Mouse (Mus musculus) MEL (cell line): ENCODE data around the gene Man1c1. TPM values are rescaled to one million over a fixed set of nuclear protein-coding genes. Genes with fewer than 3 reads are reported as not detected.

Source experiments
- DNase-seq: peaks from one replicate; pipeline ENCODE4 v3.0.0; 2011; ENCODE audit warnings: low read depth, low spot score
- H3K27ac ChIP-seq: 2 replicates; pipeline ENCODE4 v1.5.1; 2012; ENCODE audit warnings: low read depth, mild to moderate bottlenecking, control low read depth, low read length, moderate library complexity; ENCODE audit not compliant: control insufficient read depth
- H3K27me3 ChIP-seq, 2 experiments: fragments of 150-350 bp in 1 of 2; sonication (generic) in 1 of 2; 2 replicates each; pipeline ENCODE4 v1.6.1; 2012; ENCODE audit warnings: low read length in 2 of 2, mild to moderate bottlenecking in 2 of 2, improper control_type of control experiment in 1 of 2, moderate library complexity in 1 of 2; ENCODE audit not compliant: insufficient read depth in 2 of 2, control insufficient read depth in 1 of 2
- H3K36me3 ChIP-seq, 2 experiments: 2 replicates each; pipeline ENCODE4 v1.6.1; 2012 to 2014; ENCODE audit warnings: low read length in 2 of 2, improper control_type of control experiment in 1 of 2, inconsistent platforms in 1 of 2, mild to moderate bottlenecking in 1 of 2; ENCODE audit not compliant: insufficient read depth in 2 of 2, control insufficient read depth in 1 of 2
- H3K4me1 ChIP-seq, 2 experiments: fragments of 150-350 bp in 1 of 2; sonication (generic) in 1 of 2; 2 replicates each; pipeline ENCODE4 v1.6.1; 2012; ENCODE audit warnings: low read length in 2 of 2, improper control_type of control experiment in 1 of 2, mild to moderate bottlenecking in 1 of 2; ENCODE audit not compliant: insufficient read depth in 2 of 2, control insufficient read depth in 1 of 2
- H3K4me3 ChIP-seq, 2 experiments: fragments of 150-350 bp in 1 of 2; sonication (generic) in 1 of 2; 2 replicates each; pipeline ENCODE4 v1.5.1; 2012; ENCODE audit warnings: low read depth in 2 of 2, low read length in 2 of 2, mild to moderate bottlenecking in 2 of 2, moderate library complexity in 2 of 2, control low read depth in 1 of 2, improper control_type of control experiment in 1 of 2; ENCODE audit not compliant: control insufficient read depth in 1 of 2, insufficient read depth in 1 of 2
- H3K79me2 ChIP-seq: 2 replicates; pipeline ENCODE4 v1.6.1; 2012; ENCODE audit warnings: mild to moderate bottlenecking, low read length, moderate library complexity; ENCODE audit not compliant: control insufficient read depth, poor library complexity, insufficient read depth
- H3K9ac ChIP-seq: 2 replicates; pipeline ENCODE4 v1.6.1; 2012; ENCODE audit warnings: low read depth, mild to moderate bottlenecking, control low read depth, low read length, moderate library complexity; ENCODE audit not compliant: control insufficient read depth, poor library complexity, severe bottlenecking
- H3K9me3 ChIP-seq: fragments of 150-350 bp; sonication (generic); replicated peaks from 2 replicates; pipeline ENCODE4 v1.6.1; 2012; ENCODE audit warnings: mild to moderate bottlenecking, low read length, improper control_type of control experiment, moderate library complexity; ENCODE audit not compliant: insufficient read depth
- CHD1 ChIP-seq: IDR thresholded peaks from 2 replicates; pipeline ENCODE4 v1.6.1; 2012; ENCODE audit warnings: low read depth, mild to moderate bottlenecking, inconsistent platforms, low read length, improper control_type of control experiment
- CTCF ChIP-seq, 3 experiments: IDR thresholded peaks in 2 of 3; conservative IDR thresholded peaks in 1 of 3; 2 replicates each; pipeline ENCODE4 v1.5.1; 2011 to 2012; ENCODE audit warnings: low read length in 3 of 3, low read depth in 2 of 3, mild to moderate bottlenecking in 2 of 3, improper control_type of control experiment in 1 of 3, inconsistent platforms in 1 of 3, mixed read lengths in 1 of 3, moderate library complexity in 1 of 3; ENCODE audit not compliant: control insufficient read depth in 1 of 3, insufficient read depth in 1 of 3, poor library complexity in 1 of 3, severe bottlenecking in 1 of 3
- E2F4 ChIP-seq: IDR thresholded peaks from 2 replicates; pipeline ENCODE4 v1.6.1; 2011; ENCODE audit warnings: low read depth, low read length, improper control_type of control experiment, borderline replicate concordance
- ETS1 ChIP-seq: IDR thresholded peaks from 2 replicates; pipeline ENCODE4 v1.6.1; 2012; ENCODE audit warnings: low read depth, mild to moderate bottlenecking, inconsistent platforms, low read length, improper control_type of control experiment, moderate library complexity
- GABPA ChIP-seq: IDR thresholded peaks from 2 replicates; pipeline ENCODE4 v1.6.1; 2012; ENCODE audit warnings: low read depth, mild to moderate bottlenecking, inconsistent platforms, low read length, improper control_type of control experiment, moderate library complexity
- GATA1 ChIP-seq: IDR thresholded peaks from 2 replicates; pipeline ENCODE4 v1.6.1; 2011; ENCODE audit warnings: low read depth, low read length, improper control_type of control experiment
- HCFC1 ChIP-seq: IDR thresholded peaks from 2 replicates; pipeline ENCODE4 v1.6.1; 2012; ENCODE audit warnings: low read depth, mild to moderate bottlenecking, inconsistent platforms, low read length, improper control_type of control experiment, moderate library complexity
- KAT2A ChIP-seq: conservative IDR thresholded peaks from 2 replicates; pipeline ENCODE4 v1.6.1; 2012; ENCODE audit warnings: low read depth, low read length, improper control_type of control experiment, inconsistent platforms
- MEF2A ChIP-seq: IDR thresholded peaks from 2 replicates; pipeline ENCODE4 v1.6.1; 2014; ENCODE audit warnings: low read depth, mild to moderate bottlenecking, inconsistent platforms, low read length, improper control_type of control experiment; ENCODE audit not compliant: poor library complexity, insufficient replicate concordance, severe bottlenecking; ENCODE audit errors: extremely low read depth
- MYC ChIP-seq: IDR thresholded peaks from 2 replicates; pipeline ENCODE4 v1.6.1; 2011; ENCODE audit warnings: low read depth, mild to moderate bottlenecking, low read length, improper control_type of control experiment, moderate library complexity
- POLR2A ChIP-seq, 2 experiments: IDR thresholded peaks; 2 replicates each; pipeline ENCODE4 v1.6.1; 2011 to 2012; ENCODE audit warnings: low read length in 2 of 2, mild to moderate bottlenecking in 2 of 2, control low read depth in 1 of 2, improper control_type of control experiment in 1 of 2, low read depth in 1 of 2, moderate library complexity in 1 of 2; ENCODE audit not compliant: control insufficient read depth in 1 of 2, insufficient read depth in 1 of 2, poor library complexity in 1 of 2
- RCOR1 ChIP-seq: IDR thresholded peaks from 2 replicates; pipeline ENCODE4 v1.6.1; 2012; ENCODE audit warnings: low read depth, mild to moderate bottlenecking, inconsistent platforms, low read length, improper control_type of control experiment
- SIN3A ChIP-seq: IDR thresholded peaks from 2 replicates; pipeline ENCODE4 v1.6.1; 2012; ENCODE audit warnings: low read length, improper control_type of control experiment, inconsistent platforms
- ZC3H11A ChIP-seq: IDR thresholded peaks from 2 replicates; pipeline ENCODE4 v1.6.1; 2012; ENCODE audit warnings: low read depth, mild to moderate bottlenecking, inconsistent platforms, low read length, improper control_type of control experiment
- ZMIZ1 ChIP-seq: IDR thresholded peaks from 2 replicates; pipeline ENCODE4 v1.6.1; 2012; ENCODE audit warnings: low read depth, mild to moderate bottlenecking, inconsistent platforms, low read length, improper control_type of control experiment, moderate library complexity
- polyA plus RNA-seq, 2 experiments: library from polyadenylated mRNA; stranded (reverse) in 1 of 2; unstranded in 1 of 2; fragments of >175 nt in 1 of 2; fragments of >200 nt in 1 of 2; gene quantifications; 2 replicates each; pipeline versions ENCODE4 v1.2.1 to v1.2.4; 2012; ENCODE audit warnings: low replicate concordance in 2 of 2, low read depth in 1 of 2; ENCODE audit not compliant: insufficient read length in 2 of 2, insufficient read depth in 1 of 2, missing spikeins in 1 of 2
- total RNA-seq: library from RNA; depleted of rRNA; stranded (reverse); fragments of 300-350 nt; gene quantifications from 2 replicates; pipeline ENCODE4 v1.2.3, GENCODE M21; 2012; rRNA removed

The Man1c1 gene
- total and polyA plus RNA-seq, 3 experiments: 1.9 to 5.2 TPM; not detected in 1

GRCm38 (mm10) chr4:134511730-134512129 is 192.4 kb downstream of the Man1c1 start:
- Histone ChIP-seq H3K36me3 (peaks cover 0 to 17% of the 10 kb centered on the region in 2 experiments; a peak in 3 of 4 replicates), H3K4me3 (peak overlapping the region; percentile 39 to 73), H3K4me1 (peaks cover 16 to 19% of the 10 kb centered on the region in 2 experiments), H3K9ac (peak overlapping the region; percentile 77), H3K27me3 (no peaks in the 10 kb centered on the region), H3K27ac (peak overlapping the region; percentile 5; the same call in 1 of the 2 replicates), H3K9me3 (no peaks in the 10 kb centered on the region), H3K79me2 (peaks cover 24% of the 10 kb centered on the region)
- peak; percentile 32 for DNase-seq
- TF ChIP-seq KAT2A (no peak), ZMIZ1 (no peak), CTCF (IDR thresholded peaks at IDR 0.05 in 2 of 3, conservative IDR thresholded peaks at IDR 0.05 in 1 of 3; ENCODE audit: control insufficient read depth in 1 of 3, insufficient read depth in 1 of 3, low read depth in 2 of 3, low read length in 3 of 3, poor library complexity in 1 of 3, severe bottlenecking in 1 of 3) (no peak), MYC (no peak), ZC3H11A (no peak), GATA1 (no peak), CHD1 (no peak), MEF2A (no peak), HCFC1 (no peak), SIN3A (no peak), E2F4 (no peak), RCOR1 (no peak), POLR2A (IDR thresholded peaks at IDR 0.05; ENCODE audit: control insufficient read depth in 1 of 2, insufficient read depth in 1 of 2, low read depth in 1 of 2, low read length in 2 of 2, poor library complexity in 1 of 2) (no peak), GABPA (no peak), ETS1 (no peak)

Other genes starting within 250 kb of the Man1c1 start
- gene Stmn1, start 236.0 kb downstream of the Man1c1 start, total RNA-seq: 200 and 214 TPM in 2 replicates
- 100 to 1,000 TPM in 1 of 2 experiments, not detected in 1; 350 TPM for gene Stmn1, start 236.0 kb downstream of the Man1c1 start, polyA plus RNA-seq
- 0.19 and 0.26 TPM in 2 replicates for gene Paqr7, start 207.6 kb downstream of the Man1c1 start, total RNA-seq
- gene Paqr7, start 207.6 kb downstream of the Man1c1 start, polyA plus RNA-seq: 1 to 10 TPM in 1 of 2 experiments, not detected in 1; 2.4 TPM
- 12.8 and 14.9 TPM in 2 replicates for gene Aunip, start 193.3 kb downstream of the Man1c1 start, total RNA-seq
- 10 to 100 TPM in 1 of 2 experiments, not detected in 1; 20.6 TPM for gene Aunip, start 193.3 kb downstream of the Man1c1 start, polyA plus RNA-seq
- gene Mtfr1l, start 168.9 kb downstream of the Man1c1 start, total RNA-seq: 44.3 and 52.0 TPM in 2 replicates
- gene Mtfr1l, start 168.9 kb downstream of the Man1c1 start, polyA plus RNA-seq: 10 to 100 TPM in 1 of 2 experiments, not detected in 1; 88.3 TPM
- gene Selenon, start 152.1 kb downstream of the Man1c1 start, total RNA-seq: 2.2 and 2.9 TPM in 2 replicates
- gene Selenon, start 152.1 kb downstream of the Man1c1 start, polyA plus RNA-seq: 10 to 100 TPM in 1 of 2 experiments, not detected in 1; 16.3 TPM
- gene Ldlrap1, start 63.7 kb upstream of the Man1c1 start, total RNA-seq: 16.6 and 24.8 TPM in 2 replicates
- gene Ldlrap1, start 63.7 kb upstream of the Man1c1 start, polyA plus RNA-seq: 10 to 100 TPM in 1 of 2 experiments, not detected in 1; 23.7 TPM
- 22.2 and 25.6 TPM in 2 replicates for gene Maco1, start 149.1 kb upstream of the Man1c1 start, total RNA-seq
- 10 to 100 TPM in 1 of 2 experiments, not detected in 1; 35.9 TPM for gene Maco1, start 149.1 kb upstream of the Man1c1 start, polyA plus RNA-seq
- gene Rhd, start 160.2 kb upstream of the Man1c1 start, total RNA-seq: 64.8 and 176 TPM in 2 replicates
- gene Rhd, start 160.2 kb upstream of the Man1c1 start, polyA plus RNA-seq: 10 to 100 TPM in 1 of 2 experiments, not detected in 1; 49.9 TPM
- 58.5 and 64.7 TPM in 2 replicates for gene Tmem50a, start 210.7 kb upstream of the Man1c1 start, total RNA-seq
- gene Tmem50a, start 210.7 kb upstream of the Man1c1 start, polyA plus RNA-seq: 100 to 1,000 TPM in 1 of 2 experiments, not detected in 1; 115 TPM
- 58.1 and 59.5 TPM in 2 replicates for gene Rsrp1, start 219.3 kb upstream of the Man1c1 start, total RNA-seq
- 100 to 1,000 TPM in 1 of 2 experiments, not detected in 1; 110 TPM for gene Rsrp1, start 219.3 kb upstream of the Man1c1 start, polyA plus RNA-seq
- gene Syf2, start 226.6 kb upstream of the Man1c1 start, total RNA-seq: 94.1 and 103 TPM in 2 replicates
- 100 to 1,000 TPM in 1 of 2 experiments, 10 to 100 TPM in 1; 94.6 to 165 TPM for gene Syf2, start 226.6 kb upstream of the Man1c1 start, polyA plus RNA-seq